Mouse (Mus musculus) thymus, adult 2 months (tissue): ENCODE results near the gene Nfil3. TPM values are rescaled to one million over a fixed set of nuclear protein-coding genes. Genes with fewer than 3 reads are reported as not detected.

Experiments
- DNase-seq: peaks from one replicate; pipeline ENCODE4 v3.0.0; 2021
- H3K27ac ChIP-seq: fragments of 200-500 bp; 2 replicates; pipeline ENCODE4 v1.5.1; 2012; ENCODE audit warnings: low read length, control low read depth; ENCODE audit not compliant: control insufficient read depth, insufficient read depth
- H3K27me3 ChIP-seq: fragments of 200-500 bp; 2 replicates; pipeline ENCODE4 v1.6.1; 2012; ENCODE audit warnings: mild to moderate bottlenecking, low read length, moderate library complexity, mixed read lengths; ENCODE audit not compliant: control insufficient read depth, insufficient read depth
- H3K36me3 ChIP-seq: fragments of 200-500 bp; 2 replicates; pipeline ENCODE4 v1.6.1; 2012; ENCODE audit warnings: mild to moderate bottlenecking, low read length, moderate library complexity; ENCODE audit not compliant: control insufficient read depth, insufficient read depth
- H3K4me1 ChIP-seq: fragments of 200-500 bp; replicated peaks from 2 replicates; pipeline ENCODE4 v1.6.1; 2012; ENCODE audit warnings: low read length; ENCODE audit not compliant: control insufficient read depth, insufficient read depth
- H3K4me3 ChIP-seq: fragments of 200-500 bp; 2 replicates; pipeline ENCODE4 v1.5.1; 2012; ENCODE audit warnings: mild to moderate bottlenecking, low read length, control low read depth, moderate library complexity; ENCODE audit not compliant: control insufficient read depth, insufficient read depth
- CTCF ChIP-seq: fragments of 200-500 bp; IDR thresholded peaks from 2 replicates; pipeline ENCODE4 v1.5.1; 2012; ENCODE audit warnings: mild to moderate bottlenecking, control low read depth, low read length, moderate library complexity, borderline replicate concordance; ENCODE audit not compliant: control insufficient read depth, poor library complexity, insufficient read depth; ENCODE audit errors: extremely low read depth
- POLR2A ChIP-seq: fragments of 200-500 bp; IDR thresholded peaks from 2 replicates; pipeline ENCODE4 v1.6.1; 2012; ENCODE audit warnings: mild to moderate bottlenecking, low read length, control low read depth, moderate library complexity; ENCODE audit not compliant: control insufficient read depth, poor library complexity, insufficient read depth; ENCODE audit errors: extremely low read depth
- WGBS: fragments of 180-500 bp; shearing (Covaris S2); methylation state at CpG from one replicate; pipeline ENCODE4 v1.1.7; 2018; 5-methylcytosine and 5-hydroxymethylcytosine counted together
- polyA plus RNA-seq: library from polyadenylated mRNA; depleted of rRNA; stranded (reverse); fragments of >200 nt; gene quantifications from 2 replicates; pipeline ENCODE4 v1.2.3, GENCODE M21; 2012

Gene Nfil3
- polyA plus RNA-seq, 1 experiment = 2.9 TPM

DNA sequence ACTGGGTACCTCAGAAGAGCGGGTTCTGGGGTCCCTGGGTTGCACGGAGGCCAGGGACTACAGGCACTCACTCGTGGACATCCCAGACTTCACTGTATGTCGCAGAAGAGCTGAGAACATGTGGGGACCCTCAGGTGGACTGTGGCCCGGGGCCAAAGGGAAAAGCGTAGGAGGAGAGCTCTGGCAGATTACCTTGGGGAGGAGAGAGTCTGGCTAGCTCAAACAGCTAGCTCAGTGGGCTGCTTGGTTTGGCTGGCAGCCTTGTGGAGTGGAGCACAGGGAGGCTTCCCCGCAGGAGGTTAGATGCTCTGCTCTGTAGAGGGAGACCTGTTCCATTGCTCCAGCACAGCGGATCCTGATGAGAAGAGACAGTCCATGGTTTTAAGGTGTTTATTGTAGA lies 15.3 kb upstream of the Nfil3 start:
- no peak for DNase-seq
- TF ChIP-seq CTCF = no peak
- TF ChIP-seq POLR2A = no peak
- WGBS = 96% methylated on average over 8 of the region's 8 CpGs
- Histone ChIP-seq H3K36me3 (no peaks in the 10 kb centered on the region), H3K27ac (no peak overlapping the region), H3K4me1 (no peaks in the 10 kb centered on the region), H3K4me3 (no peak overlapping the region), H3K27me3 (no peaks in the 10 kb centered on the region)

- Histone ChIP-seq H3K36me3 (no peaks in the 10 kb centered on the region), H3K4me1 (peaks cover 4% of the 10 kb centered on the region), H3K4me3 (no peak overlapping the region), H3K27ac (no peak overlapping the region), H3K27me3 (no peaks in the 10 kb centered on the region)
- TF ChIP-seq CTCF (no peak), POLR2A (no peak)
- 94% methylated on average over 10 of the region's 10 CpGs for WGBS
- no peak for DNase-seq
Measured at GRCm38 (mm10) chr13:52994197-52994881, 13.5 kb upstream of the Nfil3 start.

- Histone ChIP-seq H3K27me3 (no peaks in the 10 kb centered on the region), H3K4me1 (peaks cover 13% of the 10 kb centered on the region), H3K36me3 (no peaks in the 10 kb centered on the region), H3K4me3 (no peak overlapping the region), H3K27ac (no peak overlapping the region)
- 87% methylated on average over 9 of the region's 9 CpGs for WGBS
- DNase-seq = no peak
- TF ChIP-seq POLR2A = no peak
- TF ChIP-seq CTCF = no peak
Measured at GRCm38 (mm10) chr13:52990139-52990538, 9.3 kb upstream of the Nfil3 start.

DNA sequence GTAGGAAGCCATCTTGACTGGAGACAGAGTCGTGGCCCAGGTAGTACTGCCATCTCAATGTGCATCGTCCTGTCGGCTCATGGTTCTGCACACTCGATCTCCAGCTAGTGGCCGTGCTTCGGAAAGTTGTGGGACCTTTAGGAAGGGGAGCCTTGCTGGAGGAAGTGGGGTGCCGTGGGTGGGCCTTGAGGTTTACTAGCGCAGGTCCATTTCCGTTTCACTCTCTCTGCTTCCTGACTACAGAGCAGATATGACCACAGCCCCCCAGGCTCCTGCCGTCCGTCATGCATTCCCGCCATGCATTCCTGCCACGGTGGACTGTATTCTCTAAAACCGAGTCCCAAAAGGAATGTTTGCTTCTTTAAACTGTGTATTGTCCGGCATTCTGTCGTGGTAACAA lies 8.1 kb upstream of the Nfil3 start:
- peaks cover 13% of the 10 kb centered on the region for H3K4me1 ChIP-seq
- no peak overlapping the region for H3K4me3 ChIP-seq
- 12% methylated on average over 16 of the region's 16 CpGs for WGBS
- no peak for TF ChIP-seq POLR2A
- no peak for TF ChIP-seq CTCF
- no peaks in the 10 kb centered on the region for H3K36me3 ChIP-seq
- H3K27me3 ChIP-seq = no peaks in the 10 kb centered on the region
- H3K27ac ChIP-seq = no peak overlapping the region
- DNase-seq = peak; percentile 20

- no peak for DNase-seq
- 97% methylated on average over 1 of the region's 1 CpGs for WGBS
- Histone ChIP-seq H3K36me3 (no peaks in the 10 kb centered on the region), H3K27me3 (no peaks in the 10 kb centered on the region), H3K27ac (no peak overlapping the region), H3K4me3 (no peak overlapping the region), H3K4me1 (peaks cover 13% of the 10 kb centered on the region)
- TF ChIP-seq POLR2A = no peak
- TF ChIP-seq CTCF = no peak
Measured at GRCm38 (mm10) chr13:52987880-52988279, 7.0 kb upstream of the Nfil3 start.

DNA sequence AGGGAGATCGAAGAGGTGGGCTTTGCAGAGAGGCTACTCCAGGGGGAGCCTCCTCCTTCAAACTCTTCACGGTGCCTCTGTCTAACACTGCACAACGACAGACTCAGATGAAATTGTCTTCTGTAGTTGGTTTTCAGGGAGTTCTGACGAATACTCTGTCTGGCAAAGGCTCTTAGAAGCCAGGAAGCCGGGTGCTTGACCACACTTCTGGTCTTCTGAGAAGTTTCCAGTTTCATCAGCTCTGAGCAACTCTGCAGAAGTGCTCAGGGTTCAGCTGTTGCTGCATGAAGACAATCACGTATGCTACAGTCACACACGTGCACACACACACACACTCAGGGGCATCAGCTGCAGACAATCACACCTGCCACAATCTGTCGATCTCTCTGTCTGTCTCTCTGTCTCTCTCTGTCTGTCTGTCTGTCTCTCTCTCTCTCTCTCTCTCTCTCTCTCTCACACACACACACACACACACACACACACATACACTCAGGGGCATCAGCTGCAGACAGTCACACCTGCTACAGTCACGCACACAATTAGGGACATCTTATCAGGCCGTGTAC lies 5.4 kb upstream of the Nfil3 start:
- Histone ChIP-seq H3K36me3 (no peaks in the 10 kb centered on the region), H3K4me1 (peaks cover 21% of the 10 kb centered on the region), H3K27ac (no peak overlapping the region), H3K4me3 (no peak overlapping the region), H3K27me3 (no peaks in the 10 kb centered on the region; the same call in 1 of the 2 replicates)
- TF ChIP-seq CTCF (no peak), POLR2A (no peak)
- WGBS = 37% methylated on average over 10 of the region's 10 CpGs
- no peak for DNase-seq
